Mouse (Mus musculus) liver (tissue): Measurements from ENCODE around the gene AC131692.1.
A peak's percentile ranks its signal among the peaks of the same experiment; 100 is the strongest.

Experiments
- DNase-seq: peaks from one replicate; pipeline ENCODE4 v3.0.0-alpha.2; 2020; ENCODE audit warnings: mixed read lengths

AC131692.1 gene

GRCm38 (mm10) chr19:6094119-6094518, at the start of gene AC131692.1:
Gene AC131692.1 (plus strand): TSS chr19:6094419.
- no peak for DNase-seq

- no peak for DNase-seq
Measured at GRCm38 (mm10) chr19:6045366-6046293, 48.6 kb upstream of the AC131692.1 start.

GRCm38 (mm10) chr19:6046294-6047153, 47.7 kb upstream of the AC131692.1 start, which contains the start of gene Syvn1:
Gene Syvn1 (plus strand): TSS chr19:6046576.
- peak; percentile 91 for DNase-seq

GRCm38 (mm10) chr19:6047154-6047898, 46.9 kb upstream of the AC131692.1 start:
- DNase-seq, result no peak

GRCm38 (mm10) chr19:6047899-6048166, 46.4 kb upstream of the AC131692.1 start:
- no peak for DNase-seq

- DNase-seq, result no peak
Measured at GRCm38 (mm10) chr19:6048681-6049410, 45.4 kb upstream of the AC131692.1 start.

- DNase-seq, result no peak
Measured at GRCm38 (mm10) chr19:6052516-6052915, 41.7 kb upstream of the AC131692.1 start.

- no peak for DNase-seq
Measured at GRCm38 (mm10) chr19:6054296-6054695, 39.9 kb upstream of the AC131692.1 start.

- no peak for DNase-seq
Measured at GRCm38 (mm10) chr19:6056696-6057095, 37.5 kb upstream of the AC131692.1 start.

GRCm38 (mm10) chr19:6057313-6058096, 36.7 kb upstream of the AC131692.1 start, which contains the start of the genes Mrpl49 and Fau:
Gene Mrpl49 (minus strand): TSS chr19:6057785.
Gene Fau (plus strand): TSS chr19:6057844.
- peak; percentile 99 for DNase-seq

- no peak for DNase-seq
Measured at GRCm38 (mm10) chr19:6058513-6058912, 35.7 kb upstream of the AC131692.1 start.

GRCm38 (mm10) chr19:6058966-6059365, 35.3 kb upstream of the AC131692.1 start:
- DNase-seq, result no peak

- DNase-seq, result peak; percentile 93
Measured at GRCm38 (mm10) chr19:6061021-6061533, 33.1 kb upstream of the AC131692.1 start, which contains the start of gene Znhit2. Gene Znhit2 (plus strand): TSS chr19:6061192.

GRCm38 (mm10) chr19:6061641-6062302, 32.4 kb upstream of the AC131692.1 start:
- peak; percentile 69 for DNase-seq

- DNase-seq, result no peak
Measured at GRCm38 (mm10) chr19:6062418-6062817, 31.8 kb upstream of the AC131692.1 start.

GRCm38 (mm10) chr19:6063081-6063480, 31.1 kb upstream of the AC131692.1 start:
- DNase-seq, result no peak

GRCm38 (mm10) chr19:6066571-6066970, 27.6 kb upstream of the AC131692.1 start:
- DNase-seq, result no peak

GRCm38 (mm10) chr19:6067011-6067723, 27.1 kb upstream of the AC131692.1 start:
- DNase-seq, result peak; percentile 91

- peak; percentile 94 for DNase-seq
Measured at GRCm38 (mm10) chr19:6067724-6068415, 26.3 kb upstream of the AC131692.1 start, which contains the start of gene Tm7sf2. Gene Tm7sf2 (minus strand): TSS chr19:6068373.
